Mouse (Mus musculus): ENCODE results near the gene Pik3cg.

The Pik3cg gene

GRCm38 (mm10) chr12:32143151-32143550 is 65.3 kb downstream of the Pik3cg start:
- DNase-seq (ENCODE audit: low spot score): no peak

GRCm38 (mm10) chr12:32141766-32142165 is 66.7 kb downstream of the Pik3cg start:
- no peak for DNase-seq (ENCODE audit: low spot score)

GRCm38 (mm10) chr12:32138831-32139230 is 69.6 kb downstream of the Pik3cg start:
- DNase-seq (ENCODE audit: low spot score): no peak

GRCm38 (mm10) chr12:32138362-32138761 is 70.1 kb downstream of the Pik3cg start:
- DNase-seq (ENCODE audit: low spot score): no peak

GRCm38 (mm10) chr12:32137542-32137941 is 70.9 kb downstream of the Pik3cg start:
- DNase-seq (ENCODE audit: low spot score): no peak

GRCm38 (mm10) chr12:32127599-32128507 is 80.6 kb downstream of the Pik3cg start:
- no peak for DNase-seq (ENCODE audit: low spot score)

- DNase-seq (ENCODE audit: low spot score): no peak
Measured at GRCm38 (mm10) chr12:32127158-32127557, 81.3 kb downstream of the Pik3cg start.

GRCm38 (mm10) chr12:32124456-32124855 is 84.0 kb downstream of the Pik3cg start:
- no peak for DNase-seq (ENCODE audit: low spot score)

- DNase-seq (ENCODE audit: low spot score): no peak
Measured at GRCm38 (mm10) chr12:32124030-32124429, 84.4 kb downstream of the Pik3cg start.

GRCm38 (mm10) chr12:32123559-32123958 is 84.9 kb downstream of the Pik3cg start:
- no peak for DNase-seq (ENCODE audit: low spot score)
